Comparison of ENCODE assay signal across 41 mouse cellular contexts in genomic region chrX:168571808-168572207, GRCm38 (mm10). TPM values are rescaled to one million over a fixed set of nuclear protein-coding genes. Genes with fewer than 3 reads are reported as not detected.
"Had no signal": no experiment of that assay in that cellular context is flagged by ENCODE, and none has a peak within 500 bp of the region (broad histone marks: within the 10 kb centered on the region; RNA-seq: fewer than 3 reads in every experiment).

No protein-coding gene starts in this region.

- H3K9me3 ChIP-seq: heart, embryonic 10.5 days; heart, embryonic 12.5 days; heart, embryonic 13.5 days; heart, embryonic 15.5 days; hindbrain, embryonic 10.5 days; hindbrain, embryonic 12.5 days; hindbrain, embryonic 13.5 days; hindbrain, embryonic 15.5 days; intestine, embryonic 15.5 days; kidney, embryonic 15.5 days had no signal

- H3K27me3 ChIP-seq: heart, embryonic 12.5 days; heart, embryonic 13.5 days; heart, embryonic 15.5 days; intestine, embryonic 15.5 days had no signal

- DNase-seq: heart, postnatal 10 days; heart, postnatal 14 days; heart, postnatal 36 days; heart, postnatal 4 days; kidney, adult 11 months; kidney, adult 18-20 months; kidney, adult 2 months; kidney, adult 8-10 months; kidney, adult 9 months; kidney, postnatal 10 days; kidney, postnatal 14 days; kidney, postnatal 25 days; kidney, postnatal 36 days; kidney, postnatal 4 days; layer of hippocampus, adult 9-11 months; layer of hippocampus, postnatal 36 days had no signal

- H3K4me3 ChIP-seq: heart, embryonic 10.5 days; heart, embryonic 12.5 days; heart, embryonic 13.5 days; heart, embryonic 15.5 days; hindbrain, embryonic 10.5 days; hindbrain, embryonic 12.5 days; hindbrain, embryonic 13.5 days; hindbrain, embryonic 15.5 days; intestine, embryonic 15.5 days; kidney, embryonic 15.5 days; layer of hippocampus, adult 2 months had no signal

- H3K4me1 ChIP-seq: heart, embryonic 10.5 days; heart, embryonic 12.5 days; heart, embryonic 13.5 days; heart, embryonic 15.5 days; hindbrain, embryonic 10.5 days; hindbrain, embryonic 12.5 days; hindbrain, embryonic 13.5 days; hindbrain, embryonic 15.5 days; intestine, embryonic 15.5 days; kidney, embryonic 15.5 days had no signal

- ATAC-seq: hindbrain, embryonic 16.5 days; hindbrain, postnatal 0 days; inflammation-experienced regulatory T-cells, adult 6 months; intestine, embryonic 15.5 days; intestine, embryonic 16.5 days; intestine, postnatal 0 days had no signal

- H3K4me2 ChIP-seq: heart, embryonic 11.5 days; heart, embryonic 12.5 days; heart, embryonic 13.5 days; heart, embryonic 15.5 days; hindbrain, embryonic 12.5 days; hindbrain, embryonic 13.5 days; hindbrain, embryonic 14.5 days; hindbrain, embryonic 15.5 days; intestine, embryonic 15.5 days; kidney, embryonic 15.5 days had no signal

- H3K36me3 ChIP-seq: heart, embryonic 10.5 days; heart, embryonic 12.5 days; heart, embryonic 13.5 days; heart, embryonic 15.5 days; hindbrain, embryonic 10.5 days; hindbrain, embryonic 12.5 days; hindbrain, embryonic 13.5 days; hindbrain, embryonic 15.5 days; intestine, embryonic 15.5 days; kidney, embryonic 15.5 days had no signal

- H3K27ac ChIP-seq: heart, embryonic 10.5 days; heart, embryonic 13.5 days; heart, embryonic 15.5 days; hindbrain, embryonic 10.5 days; hindbrain, embryonic 12.5 days; hindbrain, embryonic 13.5 days; hindbrain, embryonic 14.5 days; hindbrain, embryonic 15.5 days; hindbrain, postnatal 0 days; intestine, embryonic 15.5 days; kidney, embryonic 15.5 days; kidney, postnatal 0 days; layer of hippocampus, adult 2 months had no signal

- H3K9ac ChIP-seq: heart, embryonic 12.5 days; heart, embryonic 13.5 days; heart, embryonic 15.5 days; hindbrain, embryonic 12.5 days; hindbrain, embryonic 13.5 days; hindbrain, embryonic 14.5 days; hindbrain, embryonic 15.5 days; intestine, embryonic 15.5 days; kidney, embryonic 15.5 days had no signal

RNA-seq across cellular contexts. Expression of gene Frmpd4, which starts 5.2 kb away (rescaled TPM):
- total RNA-seq: heart, adult 8-10 months; heart, postnatal 25 days; heart, postnatal 36 days; heart, postnatal 4 days; hematopoietic stem cell, adult 5-6 weeks had no signal
- polyA plus RNA-seq: heart, embryonic 11.5 days; heart, embryonic 12.5 days; heart, embryonic 13.5 days; heart, embryonic 14.5 days; heart, embryonic 15.5 days; heart, embryonic 16.5 days; heart, postnatal 0 days had no signal
